Mouse (Mus musculus) myocyte (in vitro differentiated cells): ENCODE results near the gene Cfap69. TPM values are rescaled to one million over a fixed set of nuclear protein-coding genes. Genes with fewer than 3 reads are reported as not detected.

Experiments used
- H3K27me3 ChIP-seq: one replicate; pipeline ENCODE4 v1.6.1; 2011; ENCODE audit not compliant: control insufficient read depth, insufficient read depth, insufficient read length
- H3K36me3 ChIP-seq: one replicate; pipeline ENCODE4 v1.6.1; 2011; ENCODE audit not compliant: control insufficient read depth, insufficient read depth
- H3K4me2 ChIP-seq: one replicate; pipeline ENCODE4 v1.6.1; 2011; ENCODE audit warnings: low read depth, control low read depth
- H3K4me3 ChIP-seq: one replicate; pipeline ENCODE4 v1.5.1; 2011; ENCODE audit warnings: mild to moderate bottlenecking, control low read depth, moderate library complexity
- H3K79me2 ChIP-seq: one replicate; pipeline ENCODE4 v1.6.1; 2011; ENCODE audit not compliant: control insufficient read depth, insufficient read depth
- H3ac ChIP-seq: one replicate; pipeline ENCODE4 v1.6.1; 2011; ENCODE audit not compliant: control insufficient read depth, insufficient read length
- CEBPB ChIP-seq: IDR thresholded peaks from 2 replicates; pipeline ENCODE4 v1.6.1; 2011; ENCODE audit warnings: mild to moderate bottlenecking, moderate library complexity; ENCODE audit not compliant: poor library complexity, insufficient read depth, severe bottlenecking
- E2F4 ChIP-seq: IDR thresholded peaks from one replicate; pipeline ENCODE4 v1.6.1; 2011; ENCODE audit warnings: mild to moderate bottlenecking, control low read depth, moderate library complexity; ENCODE audit not compliant: insufficient read depth
- MAX ChIP-seq: IDR thresholded peaks from one replicate; pipeline ENCODE4 v1.6.1; 2011; ENCODE audit warnings: low read depth, mild to moderate bottlenecking, control low read depth
- MYOD1 ChIP-seq, 3 experiments: IDR thresholded peaks; one replicate each; pipeline ENCODE4 v1.6.1; 2011; ENCODE audit warnings: control low read depth in 2 of 3, low read depth in 2 of 3, mild to moderate bottlenecking in 2 of 3, moderate library complexity in 1 of 3; ENCODE audit not compliant: insufficient read length in 2 of 3, control insufficient read depth in 1 of 3
- MYOG ChIP-seq, 3 experiments: IDR thresholded peaks; one replicate each; pipeline ENCODE4 v1.6.1; 2011; ENCODE audit warnings: control low read depth in 2 of 3, low read depth in 2 of 3, mild to moderate bottlenecking in 2 of 3; ENCODE audit not compliant: insufficient read length in 2 of 3, control insufficient read depth in 1 of 3, insufficient read depth in 1 of 3
- POLR2A ChIP-seq: IDR thresholded peaks from one replicate; pipeline ENCODE4 v1.6.1; 2011; ENCODE audit warnings: low read depth, mild to moderate bottlenecking, control low read depth, moderate library complexity; ENCODE audit not compliant: insufficient read length
- POLR2AphosphoS2 ChIP-seq: IDR thresholded peaks from one replicate; pipeline ENCODE4 v1.6.1; 2011; ENCODE audit warnings: low read depth, control low read depth; ENCODE audit not compliant: insufficient read length
- REST ChIP-seq: IDR thresholded peaks from one replicate; pipeline ENCODE4 v1.6.1; 2011; ENCODE audit warnings: mild to moderate bottlenecking, control low read depth, moderate library complexity; ENCODE audit not compliant: insufficient read depth, insufficient read length
- SRF ChIP-seq: IDR thresholded peaks from one replicate; pipeline ENCODE4 v1.6.1; 2011; ENCODE audit warnings: low read depth; ENCODE audit not compliant: control insufficient read depth, insufficient read length
- TCF12 ChIP-seq: IDR thresholded peaks from one replicate; pipeline ENCODE4 v1.6.1; 2011; ENCODE audit warnings: mild to moderate bottlenecking, control low read depth; ENCODE audit not compliant: poor library complexity, insufficient read depth, severe bottlenecking
- TCF3 ChIP-seq: IDR thresholded peaks from one replicate; pipeline ENCODE4 v1.6.1; 2011; ENCODE audit warnings: low read depth, control low read depth; ENCODE audit not compliant: insufficient read length
- USF1 ChIP-seq: IDR thresholded peaks from one replicate; pipeline ENCODE4 v1.6.1; 2011; ENCODE audit warnings: low read depth, mild to moderate bottlenecking, control low read depth, moderate library complexity
- polyA plus RNA-seq: library from polyadenylated mRNA; unstranded; fragments of >200 nt; fragmentation: generic; extraction: Trizol; gene quantifications from one replicate; pipeline ENCODE4 v1.2.1, GENCODE M21; 2012; ENCODE audit warnings: missing spikeins

The Cfap69 gene
- polyA plus RNA-seq, 1 experiment = 2.3 TPM

DNA sequence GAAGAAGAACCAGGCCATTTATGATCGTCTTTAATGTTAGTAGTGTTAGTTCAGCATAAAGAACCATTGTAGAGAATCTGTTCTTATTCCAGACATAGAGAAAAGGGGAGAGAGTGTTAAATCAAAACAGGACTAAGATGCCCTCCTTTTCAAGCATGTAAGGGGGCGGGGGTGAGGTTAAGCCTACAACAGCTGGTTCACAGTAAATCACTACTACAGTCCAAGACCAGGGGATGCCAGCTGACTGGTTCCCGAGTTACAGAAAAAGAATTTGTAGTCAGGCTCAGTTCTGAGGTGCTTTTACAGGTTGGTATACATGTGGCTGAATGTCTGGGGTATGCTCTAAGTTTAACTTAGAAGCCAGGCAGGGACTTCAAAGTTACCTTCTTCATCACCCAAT is 12.0 kb upstream of the Cfap69 start:
- Histone ChIP-seq H3K4me3 (no peak overlapping the region), H3K27me3 (no peaks in the 10 kb centered on the region), H3K4me2 (no peak overlapping the region), H3K36me3 (peaks cover 32% of the 10 kb centered on the region), H3ac (no peak overlapping the region), H3K79me2 (no peaks in the 10 kb centered on the region)
- TF ChIP-seq MYOD1 (IDR thresholded peaks at IDR 0.05; ENCODE audit: control insufficient read depth in 1 of 3, insufficient read length in 2 of 3, low read depth in 2 of 3) = peak in 2 of 3 experiments; percentile 88 to 89
- no peak for TF ChIP-seq TCF12
- TF ChIP-seq E2F4 = no peak

- peaks cover 21% of the 10 kb centered on the region for H3K36me3 ChIP-seq
- no peak overlapping the region for H3K4me2 ChIP-seq
- H3K4me3 ChIP-seq = no peak overlapping the region
- no peak overlapping the region for H3ac ChIP-seq
- H3K27me3 ChIP-seq = no peaks in the 10 kb centered on the region
- TF ChIP-seq TCF3 (no peak), MYOG (IDR thresholded peaks at IDR 0.05; ENCODE audit: control insufficient read depth in 1 of 3, insufficient read depth in 1 of 3, insufficient read length in 2 of 3, low read depth in 2 of 3) (no peak), CEBPB (no peak), USF1 (no peak), MAX (no peak), POLR2A (no peak), POLR2AphosphoS2 (no peak)
- no peaks in the 10 kb centered on the region for H3K79me2 ChIP-seq
Measured at GRCm38 (mm10) chr5:5668920-5669319, 4.9 kb upstream of the Cfap69 start.

- H3K27me3 ChIP-seq = no peaks in the 10 kb centered on the region
- peak overlapping the region; percentile 95 for H3K4me2 ChIP-seq
- peak overlapping the region; percentile 45 for H3ac ChIP-seq
- H3K79me2 ChIP-seq = no peaks in the 10 kb centered on the region
- peak overlapping the region; percentile 33 for H3K4me3 ChIP-seq
- no peak for TF ChIP-seq CEBPB
- TF ChIP-seq MYOD1 (IDR thresholded peaks at IDR 0.05; ENCODE audit: control insufficient read depth in 1 of 3, insufficient read length in 2 of 3, low read depth in 2 of 3) = no peak
- TF ChIP-seq POLR2A = no peak
- TF ChIP-seq TCF12 = no peak
- TF ChIP-seq MAX = no peak
- no peak for TF ChIP-seq MYOG (IDR thresholded peaks at IDR 0.05; ENCODE audit: control insufficient read depth in 1 of 3, insufficient read depth in 1 of 3, insufficient read length in 2 of 3, low read depth in 2 of 3)
- no peak for TF ChIP-seq USF1
- no peak for TF ChIP-seq REST
- no peak for TF ChIP-seq TCF3
- no peak for TF ChIP-seq SRF
- TF ChIP-seq E2F4 = no peak
- no peak for TF ChIP-seq POLR2AphosphoS2
- peaks cover 4% of the 10 kb centered on the region for H3K36me3 ChIP-seq
Measured at GRCm38 (mm10) chr5:5664371-5664926, 410 bp upstream of the Cfap69 start.

DNA sequence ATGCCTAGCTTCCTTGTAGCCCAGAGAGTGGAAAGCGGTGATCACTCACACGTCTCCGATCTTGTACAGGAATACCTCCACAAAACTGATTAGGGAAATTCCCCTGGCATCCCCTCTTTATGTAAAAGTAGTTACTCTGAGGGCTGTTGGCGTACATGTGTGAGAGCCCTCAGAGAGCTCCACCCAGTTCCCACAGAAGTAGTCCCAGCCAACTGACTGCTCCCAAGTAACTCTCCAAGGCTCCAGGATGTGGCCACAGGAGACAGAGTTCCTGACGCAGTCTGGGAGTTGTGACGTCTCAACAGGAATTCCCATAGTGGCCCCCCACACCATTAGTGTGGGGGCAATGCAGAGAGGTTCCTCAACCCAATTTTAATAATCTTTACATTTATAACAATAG is 982 bp downstream of the Cfap69 start:
- peak overlapping the region; percentile 33 for H3K4me3 ChIP-seq

DNA sequence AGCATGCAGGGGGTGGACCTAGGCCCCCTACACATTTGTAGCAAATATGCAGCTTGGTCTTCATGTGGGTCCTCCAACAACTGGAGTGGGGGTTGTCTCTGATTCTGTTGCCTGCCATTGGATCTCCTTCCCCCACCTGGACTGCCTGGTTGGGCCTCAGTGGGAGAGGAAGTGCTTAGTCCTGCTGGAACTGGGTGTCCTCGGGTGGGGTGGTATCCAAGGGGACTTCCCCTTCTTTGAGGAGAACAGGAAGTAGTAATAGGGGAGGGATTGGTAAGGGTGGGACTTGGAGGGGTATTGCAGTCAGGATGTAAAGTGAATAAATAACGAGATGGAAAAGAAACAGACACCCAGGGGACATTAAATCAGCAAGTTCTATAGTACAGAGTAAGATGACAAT is 5.4 kb downstream of the Cfap69 start:
- Histone ChIP-seq H3K27me3 (no peaks in the 10 kb centered on the region), H3ac (no peak overlapping the region), H3K4me2 (no peak overlapping the region), H3K79me2 (no peaks in the 10 kb centered on the region), H3K4me3 (no peak overlapping the region), H3K36me3 (no peaks in the 10 kb centered on the region)
- no peak for TF ChIP-seq SRF
- TF ChIP-seq E2F4 = no peak
- TF ChIP-seq MYOG (IDR thresholded peaks at IDR 0.05; ENCODE audit: control insufficient read depth in 1 of 3, insufficient read depth in 1 of 3, insufficient read length in 2 of 3, low read depth in 2 of 3) = no peak
- no peak for TF ChIP-seq MYOD1 (IDR thresholded peaks at IDR 0.05; ENCODE audit: control insufficient read depth in 1 of 3, insufficient read length in 2 of 3, low read depth in 2 of 3)
- no peak for TF ChIP-seq USF1
- TF ChIP-seq POLR2A = no peak
- no peak for TF ChIP-seq TCF3
- TF ChIP-seq REST = no peak

More for the DNA sequence above, 982 bp downstream of the Cfap69 start:
- H3K36me3 ChIP-seq = peaks cover 3% of the 10 kb centered on the region
- H3K4me2 ChIP-seq = peak overlapping the region; percentile 95
- TF ChIP-seq USF1 = no peak
- TF ChIP-seq MYOD1 (IDR thresholded peaks at IDR 0.05; ENCODE audit: control insufficient read depth in 1 of 3, insufficient read length in 2 of 3, low read depth in 2 of 3) = no peak
- TF ChIP-seq POLR2AphosphoS2 = no peak
- TF ChIP-seq MYOG (IDR thresholded peaks at IDR 0.05; ENCODE audit: control insufficient read depth in 1 of 3, insufficient read depth in 1 of 3, insufficient read length in 2 of 3, low read depth in 2 of 3) = no peak
- no peak for TF ChIP-seq MAX
- TF ChIP-seq REST = no peak
- TF ChIP-seq SRF = no peak
- TF ChIP-seq TCF12 = no peak
- no peak for TF ChIP-seq E2F4
- no peak for TF ChIP-seq POLR2A
- no peak for TF ChIP-seq TCF3
- TF ChIP-seq CEBPB = no peak
- H3K79me2 ChIP-seq = no peaks in the 10 kb centered on the region
- no peaks in the 10 kb centered on the region for H3K27me3 ChIP-seq
- H3ac ChIP-seq = peak overlapping the region; percentile 45
